Mouse (Mus musculus) embryonic facial prominence, embryonic 13.5 days (tissue): Measurements from ENCODE around the gene Rasal2. TPM values are rescaled to one million over a fixed set of nuclear protein-coding genes. Genes with fewer than 3 reads are reported as not detected.

Experiments used
- ATAC-seq: fragments of 200-750 bp; cut with Nextera tagmentation; 2 replicates; pipeline ENCODE4 v1.8.0; 2017; ENCODE audit warnings: low read depth; ENCODE audit not compliant: insufficient number of reproducible peaks, insufficient read depth, low FRiP score, low TSS enrichment
- H3K27ac ChIP-seq: fragments of 300-500 bp; sonication (generic); 2 replicates; pipeline ENCODE4 v1.5.1; 2015; ENCODE audit warnings: moderate library complexity, mild to moderate bottlenecking, inconsistent platforms
- H3K27me3 ChIP-seq: fragments of 300-500 bp; sonication (generic); 2 replicates; pipeline ENCODE4 v1.6.1; 2015; ENCODE audit warnings: mild to moderate bottlenecking, inconsistent platforms
- H3K36me3 ChIP-seq: fragments of 300-500 bp; sonication (generic); 2 replicates; pipeline ENCODE4 v1.6.1; 2015; ENCODE audit warnings: mild to moderate bottlenecking, inconsistent platforms
- H3K4me1 ChIP-seq: fragments of 300-500 bp; sonication (generic); 2 replicates; pipeline ENCODE4 v1.6.1; 2015; ENCODE audit warnings: inconsistent platforms
- H3K4me2 ChIP-seq: fragments of 300-500 bp; sonication (generic); 2 replicates; pipeline ENCODE4 v1.6.1; 2015; ENCODE audit warnings: moderate library complexity, mild to moderate bottlenecking, inconsistent platforms
- H3K4me3 ChIP-seq: fragments of 300-500 bp; sonication (generic); 2 replicates; pipeline ENCODE4 v1.5.1; 2015; ENCODE audit warnings: mild to moderate bottlenecking, inconsistent platforms
- H3K9ac ChIP-seq: fragments of 300-500 bp; sonication (generic); 2 replicates; pipeline ENCODE4 v1.6.1; 2015; ENCODE audit warnings: mild to moderate bottlenecking, inconsistent platforms
- H3K9me3 ChIP-seq: fragments of 300-500 bp; sonication (generic); 2 replicates; pipeline ENCODE4 v1.6.1; 2016; ENCODE audit warnings: inconsistent platforms
- WGBS: fragments of 180-500 bp; shearing (Covaris S2); methylation state at CpG from one replicate; pipeline ENCODE4 v1.1.7; 2015; ENCODE audit warnings: mixed read lengths; 5-methylcytosine and 5-hydroxymethylcytosine counted together
- polyA plus RNA-seq: library from polyadenylated mRNA; unstranded; fragments of >200 nt; fragmentation: Nextera tagmentation; extraction: Ambion mirVana; gene quantifications from 2 replicates; pipeline ENCODE4 v1.2.1, GENCODE M21; 2015

Rasal2 gene
- 9.9 and 10.4 TPM in 2 replicates for polyA plus RNA-seq

DNA sequence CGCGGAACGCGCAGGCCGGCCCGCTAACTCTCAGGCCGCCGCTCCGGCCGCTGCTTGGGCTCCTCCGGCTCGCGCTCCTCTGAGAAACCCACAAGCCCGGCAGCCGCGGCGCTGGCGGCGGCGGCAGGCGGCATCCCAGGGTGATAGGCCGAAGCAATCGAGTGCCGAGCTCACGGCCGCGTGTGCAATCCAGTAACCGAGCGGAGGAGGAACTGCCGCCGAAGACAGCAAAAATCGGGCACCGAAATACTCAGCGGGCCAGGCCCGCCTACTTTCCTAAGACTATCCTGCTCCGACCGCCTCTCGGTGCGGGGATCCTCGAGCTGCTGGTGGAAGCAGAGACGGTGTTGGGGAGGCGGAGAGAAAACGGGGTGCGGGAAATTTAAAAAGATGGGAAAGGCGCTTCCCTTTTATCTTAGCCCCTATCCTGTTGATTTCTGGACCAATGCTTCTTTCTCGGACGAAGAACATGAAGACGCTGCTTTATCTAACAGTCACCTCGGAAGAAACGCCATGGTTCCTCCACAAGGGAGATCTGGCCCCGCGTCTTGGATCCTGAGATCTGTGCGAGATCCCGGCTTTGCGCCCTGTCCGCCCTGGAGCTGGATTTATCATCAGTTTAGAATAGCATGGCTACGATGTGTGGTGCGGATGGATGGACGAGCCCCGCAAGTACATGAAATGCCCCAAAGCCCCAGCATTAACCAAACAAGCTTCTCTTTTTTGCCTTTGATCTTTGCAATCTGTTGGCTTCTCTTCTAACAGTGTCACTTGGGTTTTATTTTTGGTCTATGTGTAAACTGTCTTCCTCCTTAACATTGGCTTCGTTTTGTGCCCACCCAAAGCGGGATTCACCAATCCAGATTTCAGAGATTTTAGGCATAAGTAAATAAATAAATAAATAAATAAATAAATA, at the start of gene Rasal2:
Gene Rasal2 (minus strand): TSS at position 142 of the 916 bp plus-strand sequence.
- 1% methylated on average over 62 of the region's 62 CpGs for WGBS
- no peaks in the 10 kb centered on the region for H3K27me3 ChIP-seq

DNA sequence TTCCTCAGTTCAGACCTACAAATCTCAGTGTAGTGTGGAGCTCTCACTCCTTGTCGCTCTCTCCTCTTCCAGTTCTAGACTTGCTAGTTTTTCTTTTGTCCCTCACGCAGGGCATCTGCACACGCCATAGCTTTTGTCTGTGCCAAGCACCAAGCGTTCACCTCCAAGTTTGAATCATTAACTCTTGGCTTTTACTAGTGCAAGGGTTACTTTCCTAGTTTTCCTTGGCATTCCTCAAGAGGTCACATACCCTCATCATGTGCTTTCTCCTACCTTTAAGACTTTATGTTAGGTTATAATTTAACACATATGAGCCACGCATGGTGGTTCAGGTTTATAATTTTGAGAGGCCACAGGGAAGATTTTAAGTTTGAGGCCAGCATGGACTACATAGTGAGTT, 48.9 kb upstream of the Rasal2 start:
- no peaks in the 10 kb centered on the region for H3K27me3 ChIP-seq
- no peak overlapping the region for H3K27ac ChIP-seq
- H3K4me3 ChIP-seq, result no peak overlapping the region
- no peaks in the 10 kb centered on the region for H3K36me3 ChIP-seq
- no peak for ATAC-seq
- no peak overlapping the region for H3K9ac ChIP-seq
- H3K4me2 ChIP-seq, result no peak overlapping the region
- H3K9me3 ChIP-seq, result no peaks in the 10 kb centered on the region
- WGBS, result 92% methylated on average over 5 of the region's 5 CpGs
- 0 out of 2 replicates have a peak, but pooled peaks cover 6% of the 10 kb centered on the region for H3K4me1 ChIP-seq

More for the DNA sequence above, at the start of gene Rasal2:
- Histone ChIP-seq H3K27ac (peak within 1 kb of the TSS; percentile 92), H3K36me3 (no peaks in the 10 kb centered on the region), H3K4me1 (peaks cover 13% of the 10 kb centered on the region), H3K4me3 (peak within 1 kb of the TSS; percentile 93), H3K9ac (peak within 1 kb of the TSS; percentile 85), H3K4me2 (peak within 1 kb of the TSS; percentile 88), H3K9me3 (no peaks in the 10 kb centered on the region)
- ATAC-seq, result peak; percentile 95

DNA sequence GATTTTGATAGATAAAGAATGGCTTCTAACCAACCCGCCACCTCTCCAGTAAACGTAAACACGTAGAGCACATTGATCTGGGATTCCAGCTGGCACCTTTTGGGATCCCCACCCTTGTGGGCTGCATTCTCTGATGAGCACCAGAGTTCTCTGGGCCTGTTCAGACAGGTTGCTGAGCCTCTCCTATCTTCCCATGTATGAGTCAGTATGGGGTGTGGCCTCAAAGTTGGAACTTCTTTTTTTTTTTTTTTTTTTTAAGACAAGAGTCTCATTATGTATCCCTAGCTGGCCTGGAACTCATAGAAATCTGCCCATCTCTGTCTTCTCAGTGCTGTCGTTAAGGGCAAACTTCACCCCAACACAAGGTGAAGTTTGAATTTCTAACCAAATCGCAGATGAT, 47.5 kb upstream of the Rasal2 start:
- no peak for ATAC-seq
- 0 out of 2 replicates have a peak, but pooled peaks cover 6% of the 10 kb centered on the region for H3K4me1 ChIP-seq
- H3K9ac ChIP-seq, result no peak overlapping the region
- H3K4me3 ChIP-seq, result no peak overlapping the region
- H3K4me2 ChIP-seq, result no peak overlapping the region
- no peaks in the 10 kb centered on the region for H3K9me3 ChIP-seq
- WGBS, result 82% methylated on average over 5 of the region's 5 CpGs
- no peak overlapping the region for H3K27ac ChIP-seq
- H3K27me3 ChIP-seq, result no peaks in the 10 kb centered on the region
- H3K36me3 ChIP-seq, result no peaks in the 10 kb centered on the region

DNA sequence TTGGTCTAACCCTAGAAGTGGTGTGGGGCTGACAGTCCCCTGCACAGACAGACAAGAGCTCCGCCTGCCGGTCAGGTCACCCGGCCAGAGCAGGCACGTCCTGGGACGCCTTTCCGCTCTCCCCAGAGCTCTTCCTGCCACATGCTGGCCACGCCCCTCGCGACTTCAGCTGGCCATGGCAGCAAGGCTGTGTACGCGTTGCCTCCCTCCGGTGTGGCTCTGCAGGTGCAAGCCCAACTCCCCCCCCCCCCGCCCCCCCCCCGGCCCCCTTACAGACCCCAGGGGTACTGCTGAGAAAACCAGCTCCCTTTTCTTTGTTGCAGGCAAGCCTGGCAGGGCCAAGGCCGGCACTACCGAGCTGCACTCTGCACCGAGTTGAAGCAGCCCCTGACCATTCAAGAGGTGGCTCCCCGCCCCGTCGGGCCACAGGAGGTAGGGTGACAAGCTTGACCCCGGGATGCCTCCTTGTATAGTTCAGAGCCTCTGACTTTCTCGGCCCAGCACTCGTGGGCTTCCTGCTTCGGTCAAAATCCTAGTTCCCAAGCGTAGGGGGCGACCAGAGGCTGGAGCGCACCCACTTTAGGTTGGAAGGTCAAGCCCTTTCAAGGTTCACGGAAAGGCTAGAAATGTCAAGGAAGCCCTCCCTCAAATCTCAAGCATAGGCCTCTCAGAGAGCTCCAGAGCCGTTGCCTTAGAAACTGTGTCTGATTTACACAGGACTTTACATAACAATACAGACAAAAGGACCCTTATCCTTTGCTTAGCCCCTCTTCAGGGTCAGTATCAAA, 46.2 kb upstream of the Rasal2 start, which contains the start of gene Cryzl2:
Gene Cryzl2 (plus strand): TSS at position 157 of the 788 bp plus-strand sequence.
- H3K9me3 ChIP-seq, result no peaks in the 10 kb centered on the region
- peak within 1 kb of the TSS; percentile 44; the same call in 1 of the 2 replicates for H3K27ac ChIP-seq

DNA sequence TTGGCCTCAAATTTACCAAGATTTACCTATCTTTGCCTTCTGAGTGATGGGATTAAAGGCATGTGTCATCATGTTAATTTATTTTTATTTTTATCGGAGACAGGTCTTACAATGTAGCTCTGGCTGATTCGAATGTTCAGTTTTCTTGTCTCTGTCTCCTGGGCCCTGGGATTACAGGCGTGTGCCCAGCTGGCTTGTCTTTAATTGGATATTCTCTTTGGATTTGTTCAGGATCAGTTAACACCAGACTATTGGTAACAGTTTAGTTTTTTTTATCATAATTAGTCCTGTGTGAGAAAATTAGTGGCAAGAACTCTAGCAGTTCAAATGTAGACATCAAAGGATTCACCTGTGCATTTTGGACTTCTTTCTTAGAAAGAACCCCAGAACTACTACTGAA, 45.4 kb upstream of the Rasal2 start:
- no peak overlapping the region for H3K27ac ChIP-seq
- no peak overlapping the region for H3K9ac ChIP-seq
- H3K4me3 ChIP-seq, result no peak overlapping the region
- 0 out of 2 replicates have a peak overlapping the region, but pooled peaks have one; percentile 65 for H3K4me2 ChIP-seq
- 0 out of 2 replicates have a peak, but pooled peaks cover 6% of the 10 kb centered on the region for H3K4me1 ChIP-seq
- no peak for ATAC-seq
- H3K27me3 ChIP-seq, result no peaks in the 10 kb centered on the region
- H3K36me3 ChIP-seq, result no peaks in the 10 kb centered on the region
- H3K9me3 ChIP-seq, result no peaks in the 10 kb centered on the region
- WGBS, result 85% methylated on average over 3 of the region's 3 CpGs

More for the DNA sequence above, 46.2 kb upstream of the Rasal2 start, which contains the start of gene Cryzl2:
- Histone ChIP-seq H3K36me3 (no peaks in the 10 kb centered on the region), H3K27me3 (no peaks in the 10 kb centered on the region), H3K4me2 (peak within 1 kb of the TSS; percentile 65), H3K9ac (peak within 1 kb of the TSS; percentile 62), H3K4me1 (0 out of 2 replicates have a peak, but pooled peaks cover 6% of the 10 kb centered on the region), H3K4me3 (peak within 1 kb of the TSS; percentile 37)
- 8% methylated on average over 27 of the region's 29 CpGs for WGBS
- peak; percentile 79 for ATAC-seq

DNA sequence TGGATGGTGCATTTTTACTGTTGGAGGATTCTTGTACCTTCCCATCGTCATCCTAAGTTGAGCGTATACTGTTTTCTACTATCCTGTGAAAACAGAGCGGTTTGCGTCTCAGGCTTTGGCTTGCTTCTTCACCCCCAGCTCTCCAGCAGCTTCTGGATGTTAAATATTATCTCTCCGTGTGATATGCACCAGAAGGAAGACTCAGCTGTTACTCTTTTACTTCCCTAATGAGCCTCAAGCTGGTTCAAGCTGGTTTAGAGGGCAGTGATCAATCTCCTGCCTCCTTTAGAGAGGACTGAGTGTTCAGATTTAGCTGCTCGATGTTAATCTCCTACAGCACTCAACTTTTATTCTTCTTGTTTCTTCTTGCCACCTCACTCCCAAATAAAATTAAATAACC, 42.5 kb upstream of the Rasal2 start:
- Histone ChIP-seq H3K27me3 (peaks cover 11% of the 10 kb centered on the region), H3K4me1 (peaks cover 14% of the 10 kb centered on the region), H3K9ac (no peak overlapping the region), H3K27ac (no peak overlapping the region), H3K4me2 (no peak overlapping the region), H3K9me3 (no peaks in the 10 kb centered on the region), H3K36me3 (no peaks in the 10 kb centered on the region), H3K4me3 (no peak overlapping the region)
- 83% methylated on average over 6 of the region's 6 CpGs for WGBS
- no peak for ATAC-seq

DNA sequence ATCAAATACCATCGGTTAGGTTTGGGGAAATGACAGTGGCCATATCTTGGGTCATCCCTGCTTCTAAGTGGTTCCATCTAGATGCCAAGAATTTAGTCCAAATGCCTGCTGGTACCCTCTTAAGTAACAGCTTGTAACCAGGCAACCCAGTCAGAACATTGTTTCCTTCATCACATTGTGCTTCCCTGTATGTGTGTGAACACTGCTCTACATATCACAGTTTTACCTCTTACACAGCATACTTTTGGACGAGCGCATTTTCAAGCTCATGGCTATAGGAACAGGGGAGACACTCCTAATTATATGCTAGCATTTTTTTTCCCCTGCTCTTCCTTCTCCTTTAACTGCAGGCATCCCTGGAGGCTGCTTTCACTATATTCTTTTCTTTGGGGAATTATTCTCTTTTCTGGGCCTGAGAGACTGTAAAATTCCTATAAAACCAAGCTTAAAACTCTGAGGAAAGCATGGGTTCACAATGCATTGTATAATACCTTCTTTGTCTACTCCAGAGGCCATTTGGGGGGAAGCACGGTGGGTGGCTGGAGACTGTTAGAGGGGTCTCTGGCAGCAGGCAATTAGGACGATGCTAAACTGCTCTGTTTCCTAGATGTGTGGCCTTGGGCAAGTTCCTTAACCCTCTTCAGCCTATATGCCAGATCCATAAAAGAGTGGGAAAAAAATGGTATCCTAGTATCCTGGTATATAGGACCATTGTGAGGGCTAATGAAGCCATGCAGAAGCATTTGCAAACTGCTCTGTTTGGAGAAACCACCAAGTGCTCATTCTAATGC, 40.6 kb upstream of the Rasal2 start:
- no peak overlapping the region for H3K27ac ChIP-seq
- no peak for ATAC-seq

DNA sequence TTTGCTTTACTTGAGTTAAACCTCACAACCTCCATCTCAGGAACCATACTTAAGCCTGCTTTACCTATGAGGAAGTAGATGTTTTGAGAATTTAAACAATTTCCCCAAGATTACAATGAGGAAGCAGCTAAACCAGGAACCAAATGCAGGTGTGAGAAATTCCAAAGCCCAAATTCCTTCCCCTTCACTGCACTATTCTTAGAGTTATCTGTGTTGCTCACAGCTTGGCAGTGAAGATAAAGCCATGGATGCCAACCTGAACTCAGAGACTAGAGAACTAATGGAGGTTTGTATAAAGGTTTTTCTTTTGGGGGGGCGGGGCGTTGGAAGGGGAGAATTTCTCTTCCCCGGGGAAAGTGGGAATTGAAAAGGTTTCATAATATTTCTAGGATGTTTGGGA, 39.9 kb upstream of the Rasal2 start:
- Histone ChIP-seq H3K4me1 (peaks cover 18% of the 10 kb centered on the region), H3K27ac (no peak overlapping the region), H3K9ac (no peak overlapping the region), H3K36me3 (no peaks in the 10 kb centered on the region), H3K4me3 (no peak overlapping the region), H3K9me3 (no peaks in the 10 kb centered on the region), H3K27me3 (peaks cover 30% of the 10 kb centered on the region), H3K4me2 (no peak overlapping the region)
- 84% methylated on average over 3 of the region's 3 CpGs for WGBS
- no peak for ATAC-seq

More for the DNA sequence above, 40.6 kb upstream of the Rasal2 start:
- no peaks in the 10 kb centered on the region for H3K36me3 ChIP-seq
- H3K4me1 ChIP-seq, result peaks cover 14% of the 10 kb centered on the region
- H3K27me3 ChIP-seq, result peaks cover 25% of the 10 kb centered on the region
- H3K9ac ChIP-seq, result no peak overlapping the region
- no peak overlapping the region for H3K4me3 ChIP-seq
- H3K4me2 ChIP-seq, result no peak overlapping the region
- WGBS, result 36% methylated on average over 5 of the region's 5 CpGs
- H3K9me3 ChIP-seq, result no peaks in the 10 kb centered on the region

DNA sequence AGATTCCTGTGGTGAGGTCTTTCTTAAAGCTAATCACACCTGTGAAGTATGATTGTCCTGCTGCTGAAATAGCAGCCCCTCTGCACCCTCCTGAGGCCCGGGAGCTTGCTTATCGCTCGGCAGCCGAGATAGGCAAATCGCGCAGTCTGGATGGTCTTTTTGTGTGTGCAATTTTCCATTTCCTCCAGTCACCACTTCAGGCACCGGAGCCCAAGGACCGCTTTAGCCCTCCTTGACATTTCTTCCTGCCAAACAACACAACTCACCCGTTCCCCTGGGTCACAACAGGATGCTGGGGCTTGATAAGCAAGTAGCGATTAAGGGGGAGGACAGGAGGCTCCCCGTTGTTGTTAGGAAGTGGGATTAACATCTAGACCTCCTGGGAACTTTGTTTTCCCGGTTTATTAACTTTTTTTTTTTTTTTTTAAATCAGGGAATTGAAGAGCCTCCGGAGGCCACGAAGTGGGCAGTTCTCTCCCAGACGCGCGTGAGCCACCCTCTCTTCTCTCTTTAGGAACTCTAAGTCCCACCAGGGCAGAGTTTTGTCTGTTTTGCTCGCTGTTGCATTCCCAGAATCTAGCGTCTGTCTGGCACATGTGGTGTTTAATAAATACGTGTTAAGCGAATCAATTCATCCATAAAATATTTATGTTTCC, 37.7 kb upstream of the Rasal2 start:
- peak overlapping the region; percentile 57 for H3K27ac ChIP-seq
- H3K9me3 ChIP-seq, result no peaks in the 10 kb centered on the region
- peak overlapping the region; percentile 53 for H3K4me2 ChIP-seq
- peaks cover 18% of the 10 kb centered on the region for H3K4me1 ChIP-seq
- H3K36me3 ChIP-seq, result no peaks in the 10 kb centered on the region
- no peak for ATAC-seq
- H3K4me3 ChIP-seq, result peak overlapping the region; percentile 26
- 4% methylated on average over 21 of the region's 21 CpGs for WGBS
- 0 out of 2 replicates have a peak overlapping the region, but pooled peaks have one; percentile 22 for H3K9ac ChIP-seq
- peaks cover 37% of the 10 kb centered on the region for H3K27me3 ChIP-seq

DNA sequence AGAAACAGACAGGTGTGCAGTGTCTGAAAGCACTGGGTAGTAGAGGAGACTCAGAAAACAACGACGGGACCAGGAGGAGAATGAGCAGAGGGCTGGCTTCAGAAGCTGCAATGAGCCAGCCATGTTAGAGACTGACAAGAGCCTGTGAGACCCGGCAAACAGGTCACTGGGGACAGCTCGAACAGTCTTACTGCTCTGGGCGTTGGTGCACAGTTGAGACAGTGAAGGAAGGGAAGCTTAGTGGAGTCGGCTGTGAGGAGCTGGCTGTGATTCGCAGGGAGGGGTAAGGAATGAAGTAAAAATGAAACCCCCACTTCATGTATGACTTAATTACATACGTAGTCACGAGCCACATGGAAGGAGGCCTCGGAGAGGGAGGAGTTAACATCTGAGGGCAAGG, 37.1 kb upstream of the Rasal2 start:
- Histone ChIP-seq H3K27ac (peak overlapping the region; percentile 57), H3K4me3 (peak overlapping the region; percentile 26), H3K9me3 (no peaks in the 10 kb centered on the region), H3K4me1 (peaks cover 18% of the 10 kb centered on the region), H3K27me3 (peaks cover 42% of the 10 kb centered on the region), H3K36me3 (no peaks in the 10 kb centered on the region), H3K9ac (no peak overlapping the region), H3K4me2 (peak overlapping the region; percentile 53)
- no peak for ATAC-seq
- WGBS, result 5% methylated on average over 10 of the region's 10 CpGs
